Mouse (Mus musculus): ENCODE results near the gene 4930524N10Rik.

The 4930524N10Rik gene

DNA sequence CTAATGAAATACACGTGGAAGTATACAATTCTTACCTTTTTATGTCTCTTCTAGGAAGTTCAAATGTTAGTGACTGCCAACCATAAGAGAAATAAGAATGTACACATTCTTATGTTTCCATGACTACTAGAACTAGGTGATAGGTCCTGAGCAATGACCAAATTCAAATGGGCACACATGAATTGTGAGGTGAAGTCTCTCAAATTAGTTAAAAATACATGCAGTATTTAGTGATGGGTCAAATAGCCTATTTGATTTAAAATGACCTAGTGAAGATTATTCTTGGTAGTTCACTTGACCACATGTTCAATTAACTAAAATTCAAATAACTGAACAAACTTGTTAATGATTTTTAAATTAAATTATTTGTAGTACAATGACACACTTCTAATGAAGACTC is at the start of gene 4930524N10Rik:
Gene 4930524N10Rik (minus strand): TSS at position 101 of the 400 bp plus-strand sequence.
- no peak for DNase-seq

GRCm38 (mm10) chrX:154350042-154350441 is 6.8 kb upstream of the 4930524N10Rik start:
- DNase-seq: no peak

DNA sequence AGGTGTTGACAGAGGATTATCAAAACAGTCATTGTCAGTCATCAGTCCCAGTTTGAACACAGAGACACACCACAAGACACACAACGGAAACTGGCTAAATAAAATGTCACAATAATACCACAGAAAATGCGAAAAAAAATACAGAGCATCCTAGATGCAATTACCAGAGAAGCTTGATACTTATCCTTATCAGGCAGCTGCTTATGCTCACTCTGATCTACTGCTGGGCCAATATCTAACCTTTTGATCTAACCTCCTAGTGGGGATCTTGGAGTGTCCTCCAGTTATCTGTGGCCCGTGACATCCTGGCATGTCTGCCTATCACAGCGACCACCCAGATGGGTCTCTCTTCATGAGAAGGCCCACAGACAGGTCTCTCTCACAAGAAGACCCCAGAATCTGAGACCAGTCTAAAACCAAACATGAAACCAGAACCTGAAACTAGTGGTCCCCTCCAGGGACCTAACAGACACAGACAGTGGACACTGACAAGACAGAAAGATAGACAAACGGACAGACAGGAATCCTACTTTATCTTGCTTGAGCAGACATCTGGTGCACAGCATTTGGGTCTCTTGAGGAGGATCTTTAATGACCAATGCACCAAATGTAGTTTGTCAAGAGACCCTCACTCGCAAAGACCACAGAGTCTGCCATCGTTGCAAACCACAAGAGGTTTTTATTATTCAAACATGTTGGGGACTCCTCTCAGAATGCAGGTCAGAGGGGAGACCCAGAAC is 6.3 kb upstream of the 4930524N10Rik start:
- no peak for DNase-seq

DNA sequence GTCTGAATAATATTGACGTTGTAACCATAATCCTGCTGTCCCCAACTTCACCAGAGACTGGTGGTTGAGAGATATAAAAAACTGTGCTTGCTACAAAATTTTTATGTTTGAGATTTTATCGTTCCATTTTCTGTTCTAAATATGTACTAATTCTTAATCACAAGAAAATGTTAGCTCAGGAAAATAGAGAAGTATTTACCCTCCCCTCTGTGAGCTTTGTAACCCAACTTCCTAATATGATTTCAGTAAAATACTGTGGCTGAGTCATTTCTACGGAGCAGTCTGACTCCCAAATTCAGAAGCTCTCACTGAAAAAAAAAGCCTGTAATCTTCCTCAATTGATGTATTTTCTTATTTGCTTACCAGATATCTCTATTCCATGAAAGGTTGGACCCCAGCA is 4.7 kb upstream of the 4930524N10Rik start:
- no peak for DNase-seq

All from cerebellum, adult 9-11 months (tissue).